Mouse (Mus musculus): ENCODE results near the gene Ces1a. TPM values are rescaled to one million over a fixed set of nuclear protein-coding genes. Genes with fewer than 3 reads are reported as not detected.

Ces1a gene
- polyA plus RNA-seq, 1 experiment from 2014 or later, result not detected

DNA sequence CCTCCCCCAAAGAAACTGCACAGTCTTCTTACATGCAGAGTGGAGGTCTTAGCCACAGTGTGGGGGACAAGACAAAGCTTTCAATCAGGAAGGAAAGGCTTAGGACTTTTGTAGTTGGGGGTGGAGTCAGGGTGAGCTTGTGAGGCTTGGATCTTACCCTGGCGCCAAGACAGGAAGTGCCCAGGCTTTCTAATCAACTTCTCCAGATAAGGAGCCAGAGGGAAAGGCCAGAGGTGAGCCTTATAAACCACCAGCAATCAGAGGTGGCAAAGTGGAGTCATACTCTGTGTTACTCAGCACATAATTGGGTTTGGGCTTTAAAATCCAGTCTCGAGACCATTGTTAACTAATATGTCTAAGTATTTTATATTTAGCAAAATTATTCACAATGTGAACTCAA, 7.2 kb upstream of the Ces1a start:
- no peaks in the 10 kb centered on the region for H3K36me3 ChIP-seq (ENCODE audit: control insufficient read depth, insufficient read depth, low read length)
- no peak for DNase-seq (ENCODE audit: low spot score)
- no peaks in the 10 kb centered on the region for H3K4me1 ChIP-seq (replicated peaks; ENCODE audit: control insufficient read depth, insufficient read depth, low read length)
- no peak overlapping the region for H3K4me2 ChIP-seq
- no peak for ATAC-seq (replicated peaks; ENCODE audit: low FRiP score)
- H3K9me3 ChIP-seq (ENCODE audit: control insufficient read depth, low read length), result no peaks in the 10 kb centered on the region
- no peak overlapping the region for H3K9ac ChIP-seq (ENCODE audit: low read depth, low read length)
- H3K4me3 ChIP-seq (ENCODE audit: low read depth, low read length), result no peak overlapping the region
- 36% methylated on average over 2 of the region's 2 CpGs for WGBS
- H3K27me3 ChIP-seq (replicated peaks; ENCODE audit: control insufficient read depth, insufficient read depth, low read length), result no peaks in the 10 kb centered on the region
- H3K27ac ChIP-seq (ENCODE audit: low read depth, low read length), result no peak overlapping the region

DNA sequence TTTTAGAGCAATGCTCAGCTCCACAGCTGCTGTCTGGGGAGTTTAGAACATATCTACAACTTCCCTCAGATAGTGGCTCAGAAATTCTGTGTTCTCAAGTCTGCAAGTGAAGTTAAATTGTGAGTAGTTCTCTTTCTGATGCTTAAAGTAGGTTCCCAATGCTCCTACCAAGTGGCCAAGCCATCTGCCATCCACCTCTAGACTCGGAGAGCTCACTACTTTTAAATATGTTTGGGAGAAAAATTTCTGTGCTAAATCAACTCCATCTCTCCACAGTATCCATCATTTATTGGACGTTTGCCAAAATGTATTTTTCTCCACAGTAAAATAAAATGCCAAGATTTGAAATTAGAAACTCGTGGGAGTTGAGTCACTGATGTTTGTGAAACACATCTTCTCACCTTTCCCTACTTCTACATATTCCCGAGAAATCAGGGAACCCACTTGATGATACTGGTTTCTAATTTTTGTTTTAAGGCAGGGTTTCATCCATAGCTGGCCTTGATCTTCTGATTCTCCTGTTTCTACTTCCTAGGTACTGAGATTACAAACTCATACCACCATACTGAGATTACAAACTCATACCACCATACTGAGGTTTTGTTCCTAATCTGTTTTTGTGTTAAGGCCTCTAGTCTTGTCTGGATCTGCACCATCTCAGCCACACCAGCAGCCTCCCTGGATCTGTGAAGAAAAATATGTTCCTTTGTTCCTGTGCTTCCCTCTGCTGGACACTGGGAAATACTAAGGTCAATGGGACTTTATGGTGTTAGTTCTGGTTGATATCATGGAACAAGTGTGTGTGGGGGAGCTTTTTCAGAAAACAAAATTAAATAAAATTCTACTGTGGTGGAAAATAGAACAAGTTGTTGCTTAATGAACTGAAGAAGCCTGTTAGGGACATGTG, 771 bp upstream of the Ces1a start:
- H3K9me3 ChIP-seq (ENCODE audit: control insufficient read depth, low read length), result no peaks in the 10 kb centered on the region
- H3K27ac ChIP-seq (ENCODE audit: low read depth, low read length), result no peak overlapping the region
- no peak overlapping the region for H3K4me2 ChIP-seq
- ATAC-seq (replicated peaks; ENCODE audit: low FRiP score) (no peak), DNase-seq (ENCODE audit: low spot score) (no peak)
- 65% methylated on average over 4 of the region's 4 CpGs for WGBS
- no peaks in the 10 kb centered on the region for H3K4me1 ChIP-seq (replicated peaks; ENCODE audit: control insufficient read depth, insufficient read depth, low read length)
- H3K4me3 ChIP-seq (ENCODE audit: low read depth, low read length), result no peak overlapping the region
- no peaks in the 10 kb centered on the region for H3K27me3 ChIP-seq (replicated peaks; ENCODE audit: control insufficient read depth, insufficient read depth, low read length)
- H3K36me3 ChIP-seq (ENCODE audit: control insufficient read depth, insufficient read depth, low read length), result no peaks in the 10 kb centered on the region
- H3K9ac ChIP-seq (ENCODE audit: low read depth, low read length), result no peak overlapping the region

DNA sequence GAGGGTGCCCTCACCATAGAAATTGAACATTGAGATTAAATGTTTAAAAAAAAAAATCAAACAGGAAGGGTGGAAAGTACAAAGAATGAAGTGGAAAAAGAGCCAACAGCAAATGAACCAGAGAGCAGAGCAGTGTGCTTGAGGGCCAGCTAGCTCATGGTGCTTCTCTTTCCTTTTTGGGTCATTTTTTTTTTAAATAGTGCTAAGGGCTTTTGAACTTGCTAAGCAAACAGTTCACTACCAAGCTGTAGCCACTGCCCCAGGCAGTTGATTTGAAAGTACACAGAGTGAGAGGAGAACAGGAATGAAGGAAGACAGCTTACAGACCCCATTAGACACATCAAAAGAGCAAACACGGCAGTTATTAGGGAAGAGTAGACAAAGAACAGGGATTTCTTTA, 4.9 kb downstream of the Ces1a start:
- Histone ChIP-seq H3K36me3 (ENCODE audit: control insufficient read depth, insufficient read depth, low read length) (no peaks in the 10 kb centered on the region), H3K4me3 (ENCODE audit: low read depth, low read length) (no peak overlapping the region), H3K4me1 (replicated peaks; ENCODE audit: control insufficient read depth, insufficient read depth, low read length) (no peaks in the 10 kb centered on the region), H3K27me3 (replicated peaks; ENCODE audit: control insufficient read depth, insufficient read depth, low read length) (no peaks in the 10 kb centered on the region), H3K9me3 (ENCODE audit: control insufficient read depth, low read length) (no peaks in the 10 kb centered on the region), H3K4me2 (no peak overlapping the region), H3K9ac (ENCODE audit: low read depth, low read length) (no peak overlapping the region), H3K27ac (ENCODE audit: low read depth, low read length) (no peak overlapping the region)
- DNase-seq (ENCODE audit: low spot score) (no peak), ATAC-seq (replicated peaks; ENCODE audit: low FRiP score) (no peak)
- WGBS, result 31% methylated on average over 1 of the region's 1 CpGs

DNA sequence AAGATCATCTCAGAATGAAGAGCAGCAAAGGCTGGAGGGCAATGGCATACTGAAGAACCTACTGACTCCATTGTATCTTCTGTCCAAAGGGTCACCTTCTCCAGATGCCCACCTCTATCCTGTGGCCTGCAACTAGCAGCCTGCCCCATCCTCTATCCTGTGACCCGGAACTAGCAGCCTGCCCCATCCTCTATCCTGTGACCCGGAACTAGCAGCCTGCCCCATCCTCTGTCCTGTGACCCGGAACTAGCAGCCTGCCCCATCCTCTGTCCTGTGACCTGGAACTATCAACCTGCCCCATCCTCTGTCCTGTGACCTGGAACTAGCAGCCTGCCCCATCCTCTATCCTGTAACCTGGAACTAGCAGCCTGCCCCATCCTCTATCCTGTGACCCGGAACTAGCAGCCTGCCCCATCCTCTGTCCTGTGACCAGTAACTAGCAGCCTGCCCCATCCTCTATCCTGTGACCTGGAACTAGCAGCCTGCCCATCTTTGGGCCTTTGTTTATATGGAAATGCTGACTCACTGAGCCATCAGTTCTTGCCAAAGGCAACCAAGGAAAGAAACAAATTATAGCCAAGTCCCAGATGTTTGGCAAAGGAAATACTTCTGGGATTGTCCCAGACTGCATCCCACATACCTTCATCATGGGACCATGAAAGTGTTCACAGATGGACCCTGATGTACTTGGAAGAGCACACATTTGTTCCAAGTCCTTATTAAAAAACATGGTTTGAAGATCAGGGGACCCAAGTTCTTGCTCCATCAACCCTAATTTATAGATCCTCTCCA, 7.0 kb downstream of the Ces1a start:
- Histone ChIP-seq H3K4me2 (no peak overlapping the region), H3K9ac (ENCODE audit: low read depth, low read length) (no peak overlapping the region), H3K4me3 (ENCODE audit: low read depth, low read length) (no peak overlapping the region), H3K9me3 (ENCODE audit: control insufficient read depth, low read length) (no peaks in the 10 kb centered on the region), H3K27me3 (replicated peaks; ENCODE audit: control insufficient read depth, insufficient read depth, low read length) (no peaks in the 10 kb centered on the region), H3K4me1 (replicated peaks; ENCODE audit: control insufficient read depth, insufficient read depth, low read length) (no peaks in the 10 kb centered on the region), H3K27ac (ENCODE audit: low read depth, low read length) (no peak overlapping the region), H3K36me3 (ENCODE audit: control insufficient read depth, insufficient read depth, low read length) (no peaks in the 10 kb centered on the region)
- 80% methylated on average over 4 of the region's 4 CpGs for WGBS
- DNase-seq (ENCODE audit: low spot score) (no peak), ATAC-seq (replicated peaks; ENCODE audit: low FRiP score) (no peak)

DNA sequence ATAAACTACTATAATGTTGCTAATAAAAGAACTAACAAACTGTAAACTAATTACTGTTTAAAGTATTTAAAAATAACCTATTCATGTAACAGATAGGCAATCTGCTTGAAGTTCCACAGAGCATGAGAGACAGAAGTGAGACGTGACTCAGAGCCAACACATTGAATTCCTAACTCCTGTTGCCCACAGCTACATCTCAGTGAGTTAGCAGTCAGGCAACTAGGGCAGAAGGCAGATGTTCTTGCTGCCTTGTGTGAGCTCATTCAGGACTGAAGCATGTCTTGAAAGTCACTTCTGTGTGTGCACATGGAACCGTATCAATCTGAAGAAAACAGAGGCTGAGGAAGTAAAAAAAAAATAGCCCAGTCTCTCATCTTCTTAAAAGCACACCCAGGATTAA, 7.7 kb downstream of the Ces1a start:
- DNase-seq (ENCODE audit: low spot score), result no peak
- Histone ChIP-seq H3K27ac (ENCODE audit: low read depth, low read length) (no peak overlapping the region), H3K4me2 (no peak overlapping the region), H3K9ac (ENCODE audit: low read depth, low read length) (no peak overlapping the region), H3K9me3 (ENCODE audit: control insufficient read depth, low read length) (no peaks in the 10 kb centered on the region), H3K4me1 (replicated peaks; ENCODE audit: control insufficient read depth, insufficient read depth, low read length) (no peaks in the 10 kb centered on the region), H3K27me3 (replicated peaks; ENCODE audit: control insufficient read depth, insufficient read depth, low read length) (no peaks in the 10 kb centered on the region), H3K4me3 (ENCODE audit: low read depth, low read length) (no peak overlapping the region), H3K36me3 (ENCODE audit: control insufficient read depth, insufficient read depth, low read length) (no peaks in the 10 kb centered on the region)
- WGBS, result 70% methylated on average over 2 of the region's 2 CpGs
- no peak for ATAC-seq (replicated peaks; ENCODE audit: low FRiP score)

DNA sequence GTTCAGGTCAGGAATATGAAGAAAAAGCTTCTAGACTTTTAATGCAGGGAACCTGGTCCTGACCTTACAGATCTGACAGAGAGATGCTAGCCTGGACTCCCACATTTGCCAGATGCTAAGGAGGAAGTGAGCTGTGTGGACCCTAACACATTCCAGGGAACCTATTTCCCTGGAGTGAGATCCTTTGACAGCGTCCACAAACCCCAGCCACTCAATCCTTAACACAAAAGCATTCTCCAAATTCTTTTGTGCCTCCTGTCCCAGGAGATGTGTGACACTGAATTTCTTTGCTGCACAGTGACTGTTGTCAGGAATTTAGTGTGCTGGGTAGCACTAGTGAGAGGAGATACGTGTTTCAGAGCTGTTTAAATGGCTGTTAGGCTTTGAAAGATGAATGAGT, 9.2 kb downstream of the Ces1a start:
- DNase-seq (ENCODE audit: low spot score) (no peak), ATAC-seq (replicated peaks; ENCODE audit: low FRiP score) (no peak)
- H3K27me3 ChIP-seq (replicated peaks; ENCODE audit: control insufficient read depth, insufficient read depth, low read length), result no peaks in the 10 kb centered on the region
- no peaks in the 10 kb centered on the region for H3K9me3 ChIP-seq (ENCODE audit: control insufficient read depth, low read length)
- H3K27ac ChIP-seq (ENCODE audit: low read depth, low read length), result no peak overlapping the region
- no peaks in the 10 kb centered on the region for H3K4me1 ChIP-seq (replicated peaks; ENCODE audit: control insufficient read depth, insufficient read depth, low read length)
- no peaks in the 10 kb centered on the region for H3K36me3 ChIP-seq (ENCODE audit: control insufficient read depth, insufficient read depth, low read length)
- H3K4me3 ChIP-seq (ENCODE audit: low read depth, low read length), result no peak overlapping the region
- 14% methylated on average over 2 of the region's 2 CpGs for WGBS
- H3K9ac ChIP-seq (ENCODE audit: low read depth, low read length), result no peak overlapping the region
- H3K4me2 ChIP-seq, result no peak overlapping the region

DNA sequence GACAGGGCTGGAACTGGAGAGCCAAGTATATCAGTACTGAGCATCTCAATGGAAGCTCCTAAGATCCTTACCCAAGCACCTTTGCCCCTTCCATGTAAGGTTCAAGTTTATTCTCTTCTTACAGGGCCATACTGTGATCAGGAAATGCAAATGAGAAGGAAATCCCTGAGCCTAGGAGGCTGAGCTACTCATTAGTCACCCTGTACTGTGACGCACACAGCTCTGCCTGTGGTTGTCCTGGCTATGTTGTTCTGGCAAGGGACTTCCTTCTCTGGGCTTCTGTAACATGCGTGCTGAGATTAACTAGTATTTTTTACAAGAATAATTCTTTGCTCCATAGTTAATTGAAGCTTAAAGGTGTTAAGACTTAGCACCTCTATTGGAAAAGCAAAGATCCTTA, 17.3 kb downstream of the Ces1a start:
- ATAC-seq (replicated peaks; ENCODE audit: low FRiP score), result no peak
- H3K4me3 ChIP-seq (ENCODE audit: low read depth, low read length), result no peak overlapping the region

DNA sequence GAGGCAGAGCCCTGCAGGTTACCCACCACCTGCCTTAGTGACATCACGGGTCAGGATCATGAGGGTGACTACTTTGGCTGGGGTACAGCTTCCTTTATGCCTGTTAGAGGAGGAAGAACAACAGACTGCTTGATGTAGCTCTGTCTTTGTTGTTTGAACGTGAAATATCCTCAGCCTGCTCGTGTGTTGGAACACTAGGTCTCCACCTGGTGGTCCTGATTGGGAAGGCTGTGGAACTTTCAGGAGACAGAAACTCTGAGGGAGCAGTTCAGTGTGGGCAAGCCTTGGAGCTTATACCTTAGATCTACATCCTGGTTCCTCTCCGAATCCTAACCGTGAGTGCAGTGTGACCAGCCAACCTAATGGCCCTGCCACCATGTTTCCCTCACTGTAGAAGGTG, 26.3 kb downstream of the Ces1a start:
- no peaks in the 10 kb centered on the region for H3K27me3 ChIP-seq (replicated peaks; ENCODE audit: control insufficient read depth, insufficient read depth, low read length)
- no peaks in the 10 kb centered on the region for H3K4me1 ChIP-seq (replicated peaks; ENCODE audit: control insufficient read depth, insufficient read depth, low read length)
- H3K27ac ChIP-seq (ENCODE audit: low read depth, low read length), result no peak overlapping the region
- no peak overlapping the region for H3K9ac ChIP-seq (ENCODE audit: low read depth, low read length)
- no peaks in the 10 kb centered on the region for H3K9me3 ChIP-seq (ENCODE audit: control insufficient read depth, low read length)
- H3K4me3 ChIP-seq (ENCODE audit: low read depth, low read length), result no peak overlapping the region
- no peak overlapping the region for H3K4me2 ChIP-seq
- no peaks in the 10 kb centered on the region for H3K36me3 ChIP-seq (ENCODE audit: control insufficient read depth, insufficient read depth, low read length)
- DNase-seq (ENCODE audit: low spot score) (no peak), ATAC-seq (replicated peaks; ENCODE audit: low FRiP score) (no peak)
- 65% methylated on average over 5 of the region's 5 CpGs for WGBS

More for the DNA sequence above, 17.3 kb downstream of the Ces1a start:
- H3K36me3 ChIP-seq (ENCODE audit: control insufficient read depth, insufficient read depth, low read length), result no peaks in the 10 kb centered on the region
- no peaks in the 10 kb centered on the region for H3K9me3 ChIP-seq (ENCODE audit: control insufficient read depth, low read length)
- H3K27ac ChIP-seq (ENCODE audit: low read depth, low read length), result no peak overlapping the region
- no peaks in the 10 kb centered on the region for H3K27me3 ChIP-seq (replicated peaks; ENCODE audit: control insufficient read depth, insufficient read depth, low read length)
- H3K4me2 ChIP-seq, result no peak overlapping the region
- DNase-seq (ENCODE audit: low spot score), result no peak
- no peak overlapping the region for H3K9ac ChIP-seq (ENCODE audit: low read depth, low read length)
- 59% methylated on average over 2 of the region's 2 CpGs for WGBS
- H3K4me1 ChIP-seq (replicated peaks; ENCODE audit: control insufficient read depth, insufficient read depth, low read length), result no peaks in the 10 kb centered on the region
